Mouse (Mus musculus): Measurements from ENCODE around the gene Gmds.
A peak's percentile ranks its signal among the peaks of the same experiment; 100 is the strongest.

The Gmds gene

GRCm38 (mm10) chr13:32161567-32161966, 177.0 kb downstream of the Gmds start:
- peak; percentile 90 for DNase-seq (ENCODE audit: low read depth)

- no peak for DNase-seq (ENCODE audit: low read depth)
Measured at GRCm38 (mm10) chr13:32158240-32158639, 180.3 kb downstream of the Gmds start.

GRCm38 (mm10) chr13:32145916-32146315, 192.6 kb downstream of the Gmds start:
- peak; percentile 76 for DNase-seq (ENCODE audit: low read depth)

- peak; percentile 46 for DNase-seq (ENCODE audit: low read depth)
Measured at GRCm38 (mm10) chr13:32145179-32145578, 193.4 kb downstream of the Gmds start.

GRCm38 (mm10) chr13:32143651-32144050, 194.9 kb downstream of the Gmds start:
- DNase-seq (ENCODE audit: low read depth), result no peak

GRCm38 (mm10) chr13:32134663-32135273, 203.8 kb downstream of the Gmds start:
- DNase-seq (ENCODE audit: low read depth), result peak; percentile 41

GRCm38 (mm10) chr13:32129970-32130369, 208.6 kb downstream of the Gmds start:
- DNase-seq (ENCODE audit: low read depth), result no peak

- DNase-seq (ENCODE audit: low read depth), result peak; percentile 9
Measured at GRCm38 (mm10) chr13:32118386-32118785, 220.2 kb downstream of the Gmds start.

- no peak for DNase-seq (ENCODE audit: low read depth)
Measured at GRCm38 (mm10) chr13:32115468-32115867, 223.1 kb downstream of the Gmds start.

GRCm38 (mm10) chr13:32113875-32114274, 224.7 kb downstream of the Gmds start:
- DNase-seq (ENCODE audit: low read depth), result no peak

GRCm38 (mm10) chr13:32088303-32088977, 250.1 kb downstream of the Gmds start:
- DNase-seq (ENCODE audit: low read depth), result peak; percentile 82

- DNase-seq (ENCODE audit: low read depth), result no peak
Measured at GRCm38 (mm10) chr13:32080520-32081249, 257.9 kb downstream of the Gmds start.

GRCm38 (mm10) chr13:32073630-32074029, 264.9 kb downstream of the Gmds start:
- no peak for DNase-seq (ENCODE audit: low read depth)

- peak; percentile 33 for DNase-seq (ENCODE audit: low read depth)
Measured at GRCm38 (mm10) chr13:32055321-32055720, 283.2 kb downstream of the Gmds start.

- DNase-seq (ENCODE audit: low read depth), result no peak
Measured at GRCm38 (mm10) chr13:32053587-32053986, 285.0 kb downstream of the Gmds start.

GRCm38 (mm10) chr13:32047980-32048959, 290.3 kb downstream of the Gmds start:
- no peak for DNase-seq (ENCODE audit: low read depth)

- no peak for DNase-seq (ENCODE audit: low read depth)
Measured at GRCm38 (mm10) chr13:32046961-32047360, 291.6 kb downstream of the Gmds start.

GRCm38 (mm10) chr13:32042748-32043147, 295.8 kb downstream of the Gmds start:
- DNase-seq (ENCODE audit: low read depth), result peak; percentile 58

GRCm38 (mm10) chr13:32040822-32041221, 297.7 kb downstream of the Gmds start:
- DNase-seq (ENCODE audit: low read depth), result peak; percentile 54

- DNase-seq (ENCODE audit: low read depth), result no peak
Measured at GRCm38 (mm10) chr13:32036902-32037301, 301.6 kb downstream of the Gmds start.

- no peak for DNase-seq (ENCODE audit: low read depth)
Measured at GRCm38 (mm10) chr13:32034799-32035448, 303.6 kb downstream of the Gmds start.
